Mouse (Mus musculus): Measurements from ENCODE around the gene Ppm1e. TPM values are rescaled to one million over a fixed set of nuclear protein-coding genes. Genes with fewer than 3 reads are reported as not detected.

Gene Ppm1e
- total RNA-seq, 2 experiments from 2014 or later, result 17.7 to 18.6 TPM

- DNase-seq (ENCODE audit: low spot score in 2 of 2), result no peak
Measured at GRCm38 (mm10) chr11:87257282-87257681, 101.5 kb downstream of the Ppm1e start.

- DNase-seq (ENCODE audit: low spot score in 2 of 2), result no peak
Measured at GRCm38 (mm10) chr11:87254149-87254548, 104.7 kb downstream of the Ppm1e start.

DNA sequence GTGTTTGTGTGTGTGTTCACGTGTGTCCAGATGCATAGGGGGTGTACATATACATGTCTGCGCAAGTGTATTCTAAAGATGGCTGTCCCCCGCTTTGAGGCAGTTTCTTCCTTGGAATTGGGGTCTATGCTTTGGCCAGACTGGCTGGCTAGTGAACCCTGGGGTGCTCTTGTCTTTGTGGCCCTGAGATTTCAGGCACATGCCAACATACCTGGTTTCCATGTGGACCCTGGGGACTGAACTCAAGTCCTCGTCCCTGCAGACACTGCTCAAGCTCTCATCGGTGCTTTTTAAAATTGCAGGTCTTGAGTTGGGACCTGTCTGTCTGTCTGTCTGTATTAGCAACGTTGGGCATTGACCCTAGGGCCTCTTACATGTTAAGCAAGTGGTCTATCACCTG is 105.5 kb downstream of the Ppm1e start:
- DNase-seq (ENCODE audit: low spot score in 2 of 2), result no peak

DNA sequence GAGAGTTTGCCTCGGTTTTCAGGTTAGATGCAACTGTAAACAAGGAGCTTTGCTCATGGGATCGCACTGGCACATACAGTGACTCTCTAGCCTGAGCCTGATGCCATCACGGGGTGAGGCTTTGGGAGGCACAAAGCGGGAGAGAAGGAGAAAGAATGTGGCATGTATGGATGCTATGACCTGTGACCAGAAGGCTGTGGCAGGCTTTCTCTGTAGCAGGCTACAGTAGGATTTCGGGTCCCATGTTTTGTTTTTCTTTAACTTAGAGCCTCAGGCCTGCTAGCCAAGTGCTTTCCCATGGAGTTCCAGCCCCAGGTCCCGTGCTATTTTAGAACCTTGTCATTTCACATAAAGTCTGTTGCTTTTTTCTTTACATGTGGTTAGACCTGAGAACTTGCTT is 108.7 kb downstream of the Ppm1e start:
- DNase-seq (ENCODE audit: low spot score in 2 of 2), result no peak

DNA sequence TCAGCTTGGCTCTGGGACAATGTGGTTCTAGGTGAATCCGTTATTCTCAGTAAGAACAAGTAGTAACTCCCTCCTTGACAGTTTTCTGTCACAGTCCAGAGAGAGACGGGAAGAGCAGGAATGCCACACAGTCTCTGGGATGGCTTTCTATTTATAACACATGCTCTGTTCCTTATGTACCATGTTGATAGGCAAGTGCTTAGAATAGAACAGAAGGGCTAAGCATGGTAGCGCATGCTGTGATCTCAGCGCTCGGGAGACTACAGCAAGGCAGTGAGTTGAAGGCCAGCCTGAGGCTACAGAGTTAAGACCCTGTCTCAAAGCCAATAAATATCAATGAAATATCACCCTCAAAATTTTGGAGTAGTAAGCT is 111.3 kb downstream of the Ppm1e start:
- DNase-seq (ENCODE audit: low spot score in 2 of 2), result no peak

DNA sequence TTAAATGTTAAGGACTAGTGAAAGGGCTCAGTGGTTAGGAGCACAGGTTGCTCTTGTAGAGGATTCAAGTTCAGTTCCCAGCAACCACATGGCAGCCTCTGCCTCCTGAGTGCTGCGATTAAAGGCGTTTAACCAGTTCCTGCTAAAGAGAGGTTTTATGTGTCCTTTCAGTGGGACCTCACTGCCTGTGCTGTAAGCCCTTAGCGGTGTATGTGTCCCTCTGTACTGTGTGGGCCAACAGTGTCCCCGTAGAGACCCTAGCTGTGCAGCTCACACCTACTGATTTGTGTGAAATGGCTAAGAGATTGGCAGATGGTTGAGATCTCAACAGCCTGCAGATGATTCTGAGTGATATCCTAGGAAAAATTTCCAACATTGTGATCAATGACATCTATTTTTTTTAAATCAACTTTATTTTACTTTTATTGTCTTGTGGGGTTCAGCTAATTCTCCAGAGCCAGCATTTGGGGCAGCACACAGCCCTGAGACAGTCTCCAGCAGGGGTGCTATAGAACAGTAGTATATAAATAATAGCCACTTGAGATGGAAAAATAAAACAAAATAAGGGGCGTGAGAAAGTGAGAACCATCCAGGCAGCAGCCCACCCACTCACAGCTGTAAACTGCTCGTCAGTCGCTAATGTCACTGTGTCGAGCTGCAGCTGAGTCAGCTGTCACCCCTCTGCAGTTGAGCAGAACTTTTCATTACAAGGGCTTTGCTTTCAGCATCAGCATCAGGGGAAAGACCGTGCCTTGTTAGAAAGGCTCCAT is 111.9 kb downstream of the Ppm1e start:
- DNase-seq (ENCODE audit: low spot score in 2 of 2), result no peak

DNA sequence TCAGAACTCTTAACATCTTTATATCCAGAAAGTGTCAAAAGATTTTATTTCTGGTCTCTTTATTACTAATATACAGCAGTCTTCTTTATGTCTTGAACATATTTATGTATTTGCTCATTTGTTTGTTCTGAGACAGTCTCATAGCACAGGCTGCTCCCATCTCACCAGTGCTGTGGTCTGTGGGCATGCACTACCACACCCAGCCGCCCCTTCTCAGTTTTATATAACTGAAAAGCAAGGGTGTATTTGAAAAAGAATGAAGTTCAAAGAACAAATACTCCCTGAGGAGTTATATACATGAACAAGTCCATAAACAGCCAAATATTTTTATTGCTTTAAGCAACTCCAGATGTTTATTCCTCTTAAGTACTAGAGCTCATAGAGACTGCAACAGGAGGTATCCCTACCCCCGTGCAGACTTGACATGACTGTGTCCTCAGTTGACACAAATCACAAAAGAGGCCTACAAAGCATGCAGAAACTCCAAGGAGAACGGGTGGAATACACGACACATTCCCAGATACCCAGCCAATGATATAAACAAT is 112.6 kb downstream of the Ppm1e start:
- no peak for DNase-seq (ENCODE audit: low spot score in 2 of 2)

GRCm38 (mm10) chr11:87245171-87245840 is 113.5 kb downstream of the Ppm1e start:
- DNase-seq (ENCODE audit: low spot score in 2 of 2), result no peak

DNA sequence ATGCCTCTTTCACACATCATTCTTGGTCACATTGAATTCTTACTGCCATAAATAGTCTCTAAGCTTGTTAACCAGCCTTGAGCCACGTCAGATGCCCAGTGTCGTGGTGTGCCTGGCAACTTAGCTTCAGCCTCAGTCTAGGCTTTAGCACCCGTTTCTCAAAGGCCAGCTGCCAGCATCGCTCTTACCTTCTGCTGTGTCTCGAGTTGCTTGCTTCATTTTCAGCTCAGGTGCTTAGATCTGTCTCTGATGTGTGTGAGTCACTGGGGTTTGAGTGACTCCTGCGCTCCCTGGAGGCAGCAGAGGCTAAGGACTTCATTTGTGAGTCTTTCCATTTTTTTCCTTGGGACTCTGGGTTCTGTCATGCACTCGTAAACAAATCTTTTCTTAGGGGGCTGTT is 117.6 kb downstream of the Ppm1e start:
- no peak for DNase-seq (ENCODE audit: low spot score in 2 of 2)

GRCm38 (mm10) chr11:87240833-87241215 is 118.0 kb downstream of the Ppm1e start:
- no peak for DNase-seq (ENCODE audit: low spot score in 2 of 2)

DNA sequence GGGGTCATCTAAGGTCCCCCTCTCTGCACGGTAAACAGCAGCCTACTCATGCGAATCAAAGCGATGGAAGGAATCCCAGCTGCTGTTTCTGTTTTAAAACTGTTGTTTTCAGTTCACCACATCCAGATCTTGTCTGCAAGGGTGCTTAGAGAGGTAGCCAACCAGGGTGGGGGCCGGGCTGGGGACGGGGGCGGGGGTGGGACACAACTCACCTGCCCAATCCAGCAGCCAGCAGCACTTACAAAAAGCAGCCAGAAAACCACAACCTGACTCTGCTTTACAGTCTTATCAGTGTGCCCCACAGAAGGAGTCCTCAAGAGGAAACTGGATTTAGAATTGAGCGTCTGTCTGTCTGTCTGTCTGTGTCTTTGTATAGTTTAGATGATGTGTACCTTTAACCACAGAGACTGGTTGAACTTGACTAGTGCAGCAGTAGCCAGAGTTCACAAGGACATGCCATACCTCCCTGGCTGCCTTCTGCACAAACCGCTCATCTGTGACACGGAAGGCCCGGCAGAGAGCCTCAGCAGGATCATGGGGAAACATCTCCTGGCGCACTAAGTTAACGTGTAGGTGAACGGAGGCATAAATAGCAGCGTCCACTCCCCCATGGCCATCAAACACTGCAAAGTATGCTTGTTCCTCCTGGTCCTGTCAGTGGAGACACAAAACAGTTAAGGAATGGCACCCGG is 118.5 kb downstream of the Ppm1e start:
- DNase-seq (ENCODE audit: low spot score in 2 of 2), result no peak

DNA sequence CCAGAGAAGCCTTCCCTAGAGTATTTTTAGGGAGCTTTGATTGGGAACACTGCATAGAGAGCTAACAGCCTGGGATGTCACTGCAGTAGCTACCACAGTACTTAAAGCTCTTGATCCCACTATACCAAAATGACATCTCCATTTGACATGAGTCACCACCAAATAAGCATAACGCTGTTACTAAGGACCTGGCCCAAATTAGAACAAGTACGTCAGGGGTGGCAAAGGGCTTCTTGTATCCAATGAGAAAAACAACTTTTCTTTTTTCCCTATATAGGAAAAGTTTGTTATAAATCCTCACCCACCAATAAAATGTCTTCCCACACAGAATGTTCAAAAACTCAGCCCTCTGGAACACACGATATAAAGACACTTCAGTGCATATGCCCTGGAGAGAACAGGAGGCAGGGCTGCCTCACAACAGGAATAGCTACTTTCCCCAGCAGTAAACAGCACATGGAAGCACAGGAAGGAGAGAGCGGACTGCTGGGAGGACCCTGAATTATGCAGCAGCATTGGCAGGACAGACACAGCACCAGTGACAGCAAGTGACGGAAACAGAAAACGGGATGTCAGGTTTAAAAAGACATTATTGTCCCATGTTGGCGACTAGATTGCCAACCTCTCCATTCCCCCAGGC is 119.8 kb downstream of the Ppm1e start:
- DNase-seq (ENCODE audit: low spot score in 2 of 2), result no peak

- no peak for DNase-seq (ENCODE audit: low spot score in 2 of 2)
Measured at GRCm38 (mm10) chr11:87235486-87235872, 123.3 kb downstream of the Ppm1e start.

DNA sequence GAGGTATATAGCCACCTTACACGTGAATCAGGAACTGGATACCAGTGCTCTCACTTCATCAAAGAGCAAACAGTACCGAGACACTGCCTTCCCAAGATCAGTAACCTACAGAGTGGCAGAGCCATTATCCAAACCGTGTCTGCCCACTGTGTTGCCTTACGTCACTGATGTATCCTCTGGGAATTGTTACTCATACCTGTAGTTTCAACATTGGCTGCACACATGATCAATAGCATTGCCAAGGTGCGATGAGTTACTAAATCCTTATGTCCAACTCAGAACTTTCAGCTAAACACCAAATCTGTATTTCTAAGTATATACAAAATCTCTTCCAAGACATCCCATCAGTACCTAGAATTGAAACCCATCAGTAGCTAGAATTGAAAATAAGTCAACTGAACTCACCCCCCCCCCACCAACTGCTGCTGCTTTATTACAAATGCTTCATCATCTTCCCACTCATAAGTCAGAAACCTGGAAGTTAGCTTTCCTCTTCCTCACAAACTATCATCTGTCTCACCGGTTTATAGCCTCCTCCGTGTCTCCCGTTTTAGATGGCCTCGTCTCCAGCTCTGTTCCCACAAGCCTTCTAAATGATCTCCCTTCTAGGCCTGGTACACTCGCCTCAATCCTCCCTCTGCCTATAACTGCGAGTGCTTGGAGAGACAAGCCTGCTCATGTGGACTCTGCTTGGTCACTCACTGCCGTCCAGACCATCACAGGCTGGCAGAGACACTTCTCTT is 123.9 kb downstream of the Ppm1e start:
- DNase-seq (ENCODE audit: low spot score in 2 of 2), result no peak

DNA sequence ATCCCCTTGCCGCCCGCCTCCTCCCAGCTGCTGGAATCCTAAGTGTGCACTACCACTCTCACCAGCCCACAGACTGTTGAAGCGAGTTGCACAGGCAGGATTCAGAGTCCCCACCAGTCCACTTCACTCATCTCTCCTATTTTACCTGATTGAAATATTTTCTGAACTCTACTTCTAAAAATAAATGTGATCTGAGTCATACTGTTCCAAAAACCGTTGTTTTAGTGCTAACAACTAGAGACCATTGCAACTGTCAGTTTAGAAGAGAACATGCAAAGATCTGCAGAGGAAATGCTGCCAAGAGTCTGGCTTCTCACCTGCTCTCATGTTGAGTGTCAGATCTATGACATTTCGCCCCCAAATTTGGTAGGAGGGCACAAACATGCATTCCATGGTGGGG is 125.4 kb downstream of the Ppm1e start:
- DNase-seq (ENCODE audit: low spot score in 2 of 2), result no peak

DNA sequence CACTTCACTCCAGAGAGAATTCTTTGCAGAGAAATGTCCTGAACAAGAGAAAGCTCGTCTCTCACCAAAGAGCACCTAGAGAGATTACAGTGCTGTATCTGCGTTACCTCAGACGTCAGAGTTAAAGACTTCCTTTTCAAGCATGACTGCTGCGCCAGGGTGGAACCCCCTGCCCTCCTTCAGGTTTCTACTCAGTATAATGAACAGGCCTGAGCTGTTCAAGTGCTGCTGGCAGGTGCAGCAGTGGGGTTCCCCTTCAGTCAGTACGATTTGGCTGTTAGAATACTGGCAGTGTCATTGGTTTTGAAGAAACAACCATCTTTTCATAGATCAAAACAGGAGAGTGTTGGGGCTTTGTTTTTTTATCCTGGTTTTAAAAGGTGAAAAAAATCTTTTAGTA is 131.8 kb downstream of the Ppm1e start:
- no peak for DNase-seq (ENCODE audit: low spot score in 2 of 2)

DNA sequence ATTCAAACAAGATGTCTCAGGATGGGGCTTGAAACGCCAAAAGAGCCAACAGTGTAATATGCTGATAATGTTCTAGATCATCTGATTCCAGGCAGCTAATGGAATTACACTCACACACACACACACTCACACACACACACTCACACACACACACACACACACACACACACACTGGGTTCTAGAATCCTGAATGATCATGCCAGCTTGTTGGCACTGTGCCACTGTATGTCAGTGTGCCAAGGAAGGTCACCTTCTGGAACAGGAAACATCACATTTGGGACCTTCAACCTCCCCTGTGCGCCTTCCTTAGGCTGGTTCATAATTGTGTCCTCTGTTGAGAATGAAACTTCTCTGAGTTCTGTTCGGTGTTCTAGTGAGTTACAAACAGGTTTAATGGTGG is 136.1 kb downstream of the Ppm1e start:
- no peak for DNase-seq (ENCODE audit: low spot score in 2 of 2)

DNA sequence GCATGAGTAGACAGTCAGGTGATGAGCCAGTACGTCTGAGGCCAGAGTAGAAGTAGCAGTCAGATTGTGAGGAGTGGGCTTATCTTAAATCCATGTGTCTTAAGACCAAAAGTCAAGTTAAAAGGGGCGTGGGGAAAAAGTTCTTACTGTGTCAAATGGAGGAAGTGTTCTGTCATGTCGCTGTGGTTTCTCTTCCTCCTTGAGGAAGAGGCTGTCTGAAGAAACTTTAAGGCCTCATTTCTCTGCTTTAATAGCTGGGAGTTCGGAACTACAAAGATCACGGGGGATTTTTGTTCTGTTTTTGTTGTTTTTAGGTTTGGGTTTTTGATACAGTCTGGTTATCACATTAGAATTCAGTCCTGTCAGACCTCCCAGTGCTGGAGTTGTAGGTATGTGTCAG is 146.5 kb downstream of the Ppm1e start:
- no peak for DNase-seq (ENCODE audit: low spot score in 2 of 2)
